Mouse (Mus musculus) testis, adult 2 months (tissue): ENCODE data around the gene Olfr666.

Experiments
- CTCF ChIP-seq: fragments of 200-500 bp; IDR thresholded peaks from 2 replicates; pipeline ENCODE4 v1.5.1; 2012; ENCODE audit warnings: low read depth, mild to moderate bottlenecking, inconsistent platforms, low read length, moderate library complexity; ENCODE audit not compliant: control insufficient read depth, insufficient read depth, insufficient replicate concordance
- POLR2A ChIP-seq: fragments of 200-500 bp; IDR thresholded peaks from 2 replicates; pipeline ENCODE4 v1.6.1; 2012; ENCODE audit warnings: low read depth, mild to moderate bottlenecking, inconsistent platforms, low read length, moderate library complexity; ENCODE audit not compliant: control insufficient read depth

DNA sequence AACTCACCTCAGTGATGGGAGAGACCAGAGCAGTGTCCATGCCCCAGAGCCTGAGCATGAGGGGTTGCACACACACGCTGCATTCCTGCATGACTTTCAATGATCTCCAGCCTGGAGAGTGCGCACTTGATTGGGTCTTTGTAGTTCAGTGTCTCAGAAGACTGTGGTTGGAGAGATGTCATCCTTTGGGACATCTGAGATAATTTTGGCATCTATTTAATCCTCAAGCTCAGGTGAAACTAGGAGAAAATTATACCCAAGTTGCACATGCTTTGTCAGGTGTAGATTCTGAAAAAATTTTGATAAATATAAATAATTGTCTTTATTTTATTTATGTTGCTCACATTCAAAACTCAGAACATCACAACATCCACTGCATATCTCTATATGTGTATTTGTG is at the start of gene Olfr666:
- no peak for TF ChIP-seq POLR2A
- no peak for TF ChIP-seq CTCF
